Mouse (Mus musculus): Measurements from ENCODE around the gene Serpina1b. TPM values are rescaled to one million over a fixed set of nuclear protein-coding genes. Genes with fewer than 3 reads are reported as not detected.
"Not testable (repeated sequence)": the region's sequence is repeated elsewhere in the genome, so short reads cannot be mapped to it uniquely, and the experiment has no call there.

Gene Serpina1b
- total RNA-seq, 2 experiments from 2014 or later, result not detected

GRCm38 (mm10) chr12:103706113-103706512 is 124.1 kb downstream of the Serpina1b start:
- no peak for DNase-seq (ENCODE audit: low spot score)
- intact Hi-C loops (cut with DNase I), result loop anchor here (5.0 kb wide), 1 partner anchor 164 kb away; no protein-coding TSS in a partner anchor

- intact Hi-C loops (cut with DNase I), result loop anchor here (5.0 kb wide), 1 partner anchor 163 kb away; no protein-coding TSS in a partner anchor
- no peak for DNase-seq (ENCODE audit: low spot score)
Observed at GRCm38 (mm10) chr12:103705547-103705946, 124.6 kb downstream of the Serpina1b start.

- intact Hi-C loops (cut with DNase I), result no loop called here
- no peak for DNase-seq (ENCODE audit: low spot score)
Observed at GRCm38 (mm10) chr12:103700144-103700750, 129.9 kb downstream of the Serpina1b start.

- DNase-seq (ENCODE audit: low spot score), result no peak
- intact Hi-C loops (cut with DNase I), result no loop called here
Observed at GRCm38 (mm10) chr12:103695429-103695828, 134.7 kb downstream of the Serpina1b start, which contains the start of gene Serpina1f. Gene Serpina1f, minus strand, starts transcription at chr12:103695529.

GRCm38 (mm10) chr12:103688221-103688814 is 141.9 kb downstream of the Serpina1b start:
- DNase-seq (ENCODE audit: low spot score), result no peak
- intact Hi-C loops (cut with DNase I), result no loop called here

- DNase-seq (ENCODE audit: low spot score), result no peak
- intact Hi-C loops (cut with DNase I), result no loop called here
Observed at GRCm38 (mm10) chr12:103687021-103687420, 143.2 kb downstream of the Serpina1b start.

- DNase-seq (ENCODE audit: low spot score), result no peak
- intact Hi-C loops (cut with DNase I), result no loop called here
Observed at GRCm38 (mm10) chr12:103686050-103686449, 144.1 kb downstream of the Serpina1b start.

GRCm38 (mm10) chr12:103685386-103685785 is 144.8 kb downstream of the Serpina1b start:
- intact Hi-C loops (cut with DNase I), result no loop called here
- no peak for DNase-seq (ENCODE audit: low spot score)

GRCm38 (mm10) chr12:103683775-103684174 is 146.4 kb downstream of the Serpina1b start:
- no peak for DNase-seq (ENCODE audit: low spot score)
- intact Hi-C loops (cut with DNase I), result no loop called here

- DNase-seq (ENCODE audit: low spot score), result no peak
- intact Hi-C loops (cut with DNase I), result no loop called here
Observed at GRCm38 (mm10) chr12:103681739-103682138, 148.4 kb downstream of the Serpina1b start.

GRCm38 (mm10) chr12:103681169-103681568 is 149.0 kb downstream of the Serpina1b start:
- no peak for DNase-seq (ENCODE audit: low spot score)
- intact Hi-C loops (cut with DNase I), result no loop called here

GRCm38 (mm10) chr12:103679853-103680252 is 150.3 kb downstream of the Serpina1b start:
- DNase-seq (ENCODE audit: low spot score); intact Hi-C loops (cut with DNase I): not testable (repeated sequence)

Other genes with a start within 250 kb of the Serpina1b start
- not detected for gene Serpina10, start 198.9 kb downstream of the Serpina1b start, total RNA-seq (2021)
- not detected for gene Serpina6, start 173.2 kb downstream of the Serpina1b start, total RNA-seq (2021)
- not detected for gene Serpina16, start 154.2 kb downstream of the Serpina1b start, total RNA-seq (2021)
- gene Serpina1f, start 134.8 kb downstream of the Serpina1b start, total RNA-seq (2021), result not detected
- not detected for gene Serpina1d, start 56.8 kb downstream of the Serpina1b start, total RNA-seq (2021)
- gene Serpina1a, start 33.2 kb upstream of the Serpina1b start, total RNA-seq (2021), result not detected
- gene Serpina1c, start 74.5 kb upstream of the Serpina1b start, total RNA-seq (2021), result not detected
- under 1 TPM in 1 of 2 experiments, not detected in 1; 0.20 TPM for gene Serpina1e, start 128.6 kb upstream of the Serpina1b start, total RNA-seq (2021)
- not detected for gene Serpina11, start 159.6 kb upstream of the Serpina1b start, total RNA-seq (2021)
- under 1 TPM; 0.08 to 0.13 TPM for gene Serpina9, start 183.4 kb upstream of the Serpina1b start, total RNA-seq (2021)
- not detected for gene Serpina12, start 214.1 kb upstream of the Serpina1b start, total RNA-seq (2021)

All from heart, postnatal 25 days (tissue).